Mouse (Mus musculus) olfactory bulb, adult 2 months (tissue): Measurements from ENCODE around the gene Celf2.

Experiments used
- CTCF ChIP-seq: fragments of 200-500 bp; IDR thresholded peaks from 2 replicates; pipeline ENCODE4 v1.5.1; 2012; ENCODE audit warnings: low read depth, mild to moderate bottlenecking, low read length, moderate library complexity; ENCODE audit not compliant: insufficient read depth
- POLR2A ChIP-seq: fragments of 200-500 bp; IDR thresholded peaks from 2 replicates; pipeline ENCODE4 v1.6.1; 2012; ENCODE audit warnings: mild to moderate bottlenecking, low read depth, low read length, moderate library complexity; ENCODE audit not compliant: insufficient read depth

GRCm38 (mm10) chr2:7530461-7531184 is 21.3 kb upstream of the Celf2 start:
- TF ChIP-seq CTCF (no peak), POLR2A (no peak)
